Mouse (Mus musculus) retina, postnatal 7 days (tissue): ENCODE measurements around the gene Ppp2r5c.

Experiments used
- DNase-seq: peaks from one replicate; pipeline ENCODE4 v3.0.0-alpha.2; 2012; ENCODE audit warnings: low read depth, low spot score

The Ppp2r5c gene

DNA sequence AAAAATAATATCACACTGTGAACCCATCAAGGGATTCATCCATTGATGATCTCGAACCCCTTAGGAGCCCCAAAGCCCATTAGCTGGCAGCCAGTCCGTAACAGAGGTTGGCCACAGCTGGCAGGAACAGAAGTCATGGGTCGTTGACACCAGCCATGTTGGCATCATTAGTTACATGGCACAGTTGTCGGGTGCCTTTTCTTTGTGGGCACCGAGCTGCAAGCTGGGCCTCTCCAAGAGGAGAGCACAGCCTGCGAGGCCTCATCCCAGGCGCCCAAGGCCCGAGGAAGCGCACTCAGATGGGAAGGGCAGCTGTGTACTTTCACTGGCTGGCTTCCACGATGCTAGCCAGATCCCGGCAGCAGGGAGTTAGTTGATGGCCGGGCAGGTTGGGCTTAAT is 64.3 kb downstream of the Ppp2r5c start:
- no peak for DNase-seq

DNA sequence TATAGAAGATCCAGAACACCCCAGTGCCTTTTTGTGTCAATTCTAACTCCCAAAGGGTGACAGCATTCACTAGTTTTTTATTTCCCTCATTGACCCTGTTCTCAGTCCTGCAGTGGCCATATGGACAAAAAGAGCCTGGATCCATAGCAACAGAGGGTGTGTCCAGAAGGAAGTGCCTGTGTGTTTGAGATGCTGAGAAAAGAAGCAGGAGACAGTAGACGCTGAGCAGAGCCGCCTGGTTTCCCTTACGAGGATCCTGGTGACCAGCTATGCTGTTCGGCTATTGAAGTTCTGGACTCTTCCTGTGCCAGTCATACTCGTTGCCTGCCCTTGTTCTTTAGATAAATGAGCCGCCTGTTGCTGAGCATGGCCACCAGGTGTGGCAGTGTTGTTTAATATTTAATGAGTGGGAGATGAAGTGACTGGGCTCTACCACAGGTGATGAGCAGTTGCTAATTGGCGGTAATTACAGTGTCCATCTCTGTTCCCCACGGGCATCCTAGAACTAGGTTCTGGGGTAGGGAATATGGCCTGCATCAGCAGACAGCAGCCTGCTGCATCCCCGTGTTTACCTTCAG is 65.0 kb downstream of the Ppp2r5c start:
- DNase-seq = no peak

DNA sequence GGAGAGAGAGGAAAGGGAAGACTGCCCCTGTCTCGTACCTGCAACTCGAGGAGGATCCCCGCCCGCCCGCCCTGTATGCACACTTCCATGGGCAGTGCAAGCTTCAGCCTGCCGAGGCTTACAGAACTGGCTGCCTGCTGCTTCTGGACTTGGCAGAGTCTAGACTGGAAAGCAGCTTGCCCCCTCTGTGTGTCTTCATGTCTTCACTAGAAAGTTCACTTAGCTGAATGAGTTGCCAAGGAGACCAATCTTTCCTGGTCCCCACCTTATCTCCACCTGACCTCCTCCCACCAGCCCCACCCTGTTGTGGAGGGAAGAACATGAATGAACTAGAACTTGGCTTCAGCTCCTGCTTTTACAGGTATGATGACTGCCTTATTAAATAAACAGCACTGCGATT is 66.0 kb downstream of the Ppp2r5c start:
- no peak for DNase-seq

DNA sequence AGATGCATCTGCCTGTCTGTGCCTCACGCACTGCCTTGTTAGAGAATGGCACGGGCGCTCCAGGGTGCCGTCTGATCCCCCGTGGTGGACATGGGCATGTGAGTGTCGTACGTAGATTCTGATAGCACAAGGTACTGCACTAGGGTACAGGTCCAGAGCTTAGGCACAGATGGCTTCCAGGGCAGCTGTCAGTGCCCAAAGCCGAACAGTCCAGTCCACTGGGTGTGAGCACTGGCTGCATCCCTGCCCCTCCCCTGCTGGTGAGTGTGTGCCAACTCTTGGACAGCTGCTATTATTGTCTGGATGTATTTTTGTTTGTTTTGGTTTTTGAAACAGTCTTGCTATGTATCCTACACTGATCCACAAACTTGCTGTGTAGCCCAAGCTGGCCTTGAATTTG is 68.8 kb downstream of the Ppp2r5c start:
- DNase-seq = no peak

DNA sequence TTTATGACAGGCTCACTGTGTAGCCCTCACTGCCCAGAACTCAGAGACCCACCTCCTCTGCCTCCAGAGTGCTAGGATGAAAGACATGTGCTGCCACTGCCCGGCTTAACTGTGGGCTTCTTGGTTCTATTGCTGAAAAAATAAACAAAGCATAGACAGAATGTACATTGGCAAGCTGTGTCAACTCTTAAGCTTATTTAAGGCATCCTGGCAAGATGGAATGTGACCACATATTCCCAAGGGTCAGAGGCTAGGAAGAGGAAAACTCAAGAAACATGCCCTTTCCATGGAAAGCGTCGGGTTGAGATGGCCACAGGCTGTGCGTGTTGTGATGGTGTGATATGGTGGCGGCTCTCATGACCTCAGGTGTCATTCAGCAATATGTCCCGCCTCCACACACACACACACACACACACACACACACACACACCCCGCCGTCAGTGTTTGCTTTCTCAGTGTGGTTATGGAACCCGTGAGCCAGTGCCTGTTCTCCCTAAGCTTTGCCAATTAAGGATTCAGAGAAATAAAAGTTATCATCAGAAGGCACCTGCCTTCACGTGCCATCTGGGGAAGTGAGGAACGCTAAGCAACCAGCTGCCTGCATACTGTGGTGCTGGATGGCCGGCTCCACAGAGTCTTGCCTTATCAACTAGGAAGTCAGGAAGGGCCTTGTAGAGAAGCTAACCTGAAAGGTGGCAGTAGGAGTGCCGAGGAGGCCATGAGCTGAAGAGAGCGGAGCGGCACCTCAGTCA is 73.5 kb downstream of the Ppp2r5c start:
- DNase-seq = no peak

DNA sequence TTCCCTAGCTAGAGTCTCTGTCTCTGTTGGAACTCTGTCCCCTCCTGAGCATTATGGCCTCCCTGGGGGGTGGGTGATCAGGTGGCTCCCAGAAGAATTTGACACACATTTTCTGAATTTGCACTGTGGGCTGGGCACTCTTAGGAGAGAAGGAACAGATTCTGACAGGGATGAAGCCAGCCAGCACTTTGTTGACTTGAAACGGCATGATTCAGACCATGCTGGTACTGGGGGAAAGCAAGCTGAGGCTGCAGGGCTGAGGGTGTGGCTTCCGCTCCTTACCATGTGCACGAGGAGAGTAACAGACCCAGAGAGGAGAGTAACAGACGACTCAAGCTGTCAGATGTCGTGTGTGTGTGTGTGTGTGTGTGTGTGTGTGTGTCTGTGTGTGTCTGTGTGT is 76.6 kb downstream of the Ppp2r5c start:
- DNase-seq = no peak

DNA sequence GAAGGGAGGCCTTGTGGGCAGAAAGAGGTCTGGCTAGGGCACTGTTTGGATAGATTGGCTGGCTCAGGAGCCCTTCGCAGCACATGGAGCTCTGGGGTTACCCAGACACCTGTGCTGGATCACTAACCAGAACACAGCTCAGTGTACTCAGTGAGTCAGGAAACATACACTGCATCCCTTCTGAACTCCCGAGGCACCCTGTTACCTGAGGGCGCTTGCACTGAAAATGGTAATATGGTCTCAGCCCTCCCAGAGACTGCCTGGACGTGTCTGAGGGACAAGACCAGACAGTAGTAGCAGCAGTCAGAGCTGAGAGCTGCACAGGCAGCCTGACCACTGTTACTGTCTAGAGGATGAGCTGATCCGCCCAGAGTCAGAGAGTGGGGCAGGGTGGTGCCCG is 85.8 kb downstream of the Ppp2r5c start:
- no peak for DNase-seq

DNA sequence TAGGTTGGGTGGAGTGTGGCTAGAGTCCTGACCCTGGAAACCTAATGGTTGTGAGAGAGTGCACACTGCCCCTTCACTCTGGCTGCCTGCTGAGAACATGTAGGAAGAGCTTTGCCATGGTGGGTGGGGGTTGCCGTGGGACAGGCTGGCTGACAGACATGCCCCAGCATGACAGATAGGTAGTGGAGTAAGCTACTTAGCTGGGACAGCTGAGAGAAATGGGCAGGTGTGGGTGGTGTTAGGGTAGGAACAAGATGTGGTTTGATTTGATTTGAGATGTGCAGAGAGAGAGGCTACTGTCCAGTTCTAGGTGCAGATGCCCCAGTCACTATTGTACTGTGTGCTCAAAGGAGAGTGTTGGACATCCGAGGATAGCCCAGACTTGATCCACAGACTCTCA is 86.2 kb downstream of the Ppp2r5c start:
- DNase-seq = no peak

DNA sequence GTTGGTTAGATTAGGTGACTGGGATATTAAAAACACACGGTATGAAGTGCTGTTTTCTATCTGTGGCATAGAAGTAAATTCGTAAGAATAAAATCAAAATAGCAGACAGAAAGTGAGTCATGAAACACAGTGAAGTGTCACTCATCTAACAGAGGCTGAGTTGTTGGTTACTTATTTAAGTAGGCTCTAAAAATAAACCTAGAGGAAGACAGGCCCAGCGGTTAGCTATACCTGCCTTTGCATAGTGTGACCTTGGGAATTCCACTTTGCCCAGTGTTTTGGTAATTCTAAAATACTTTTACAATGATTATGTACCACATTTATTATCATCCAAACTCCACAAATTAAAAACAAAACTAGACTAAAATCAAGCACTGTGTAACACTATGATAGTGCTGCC is 86.9 kb downstream of the Ppp2r5c start:
- DNase-seq = no peak

DNA sequence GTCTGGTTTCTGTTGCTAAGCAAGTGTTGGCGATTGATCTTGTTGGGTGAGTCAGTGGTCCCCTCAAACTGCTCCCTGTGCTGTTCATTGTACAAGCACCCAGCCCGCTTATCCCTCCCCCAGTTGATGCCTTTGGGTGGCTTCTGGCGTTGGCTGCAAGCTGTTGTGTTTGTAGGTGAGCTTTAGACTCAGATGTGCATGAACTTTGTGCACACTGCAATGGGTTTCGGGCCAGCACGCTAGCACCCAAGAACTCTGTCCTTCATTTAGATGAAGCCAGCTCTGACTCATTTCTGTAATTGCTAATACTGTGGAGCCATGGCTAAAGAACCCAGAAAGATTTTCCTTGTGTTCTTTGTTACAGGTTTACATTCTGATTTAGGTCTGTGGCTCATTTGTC is 88.4 kb downstream of the Ppp2r5c start:
- DNase-seq = no peak

DNA sequence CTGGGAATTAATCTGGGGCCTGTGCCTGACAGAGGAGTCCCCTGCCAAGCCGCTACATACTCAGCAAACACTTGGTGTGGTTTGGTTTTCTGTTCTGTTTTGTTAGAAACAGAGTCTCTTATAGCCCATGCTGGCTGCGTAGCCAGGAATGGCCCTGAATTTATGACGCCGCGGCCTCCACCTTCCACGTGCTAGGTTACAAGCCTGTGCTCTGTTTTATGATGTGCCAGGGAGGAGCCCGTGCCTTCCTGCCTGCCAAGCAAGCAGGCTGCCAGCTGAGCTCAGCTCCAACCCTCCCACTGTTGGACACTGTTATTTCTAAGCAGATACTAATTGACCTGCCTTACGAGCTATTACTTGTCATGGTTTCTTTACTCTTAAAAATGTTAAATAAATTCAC is 90.8 kb downstream of the Ppp2r5c start:
- DNase-seq = no peak

DNA sequence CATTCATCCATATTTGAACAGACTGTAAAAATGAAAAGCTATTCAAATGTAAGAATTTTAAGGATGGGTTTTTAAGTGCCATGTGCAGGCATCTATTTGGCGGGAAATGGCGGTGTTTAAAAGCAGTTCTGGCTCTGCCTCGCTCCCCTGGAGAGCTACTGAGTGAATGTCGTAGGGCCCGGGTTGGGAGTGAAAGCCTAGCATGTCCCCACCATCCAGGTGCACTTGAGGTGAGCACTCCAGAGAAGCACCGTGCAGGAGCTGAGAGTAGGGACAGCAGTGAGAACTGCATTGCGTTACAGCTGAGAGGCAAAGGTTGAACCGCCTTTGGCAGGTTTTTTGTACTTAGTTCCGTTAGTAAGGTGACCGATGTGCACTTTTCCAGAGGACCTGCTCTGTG is 92.4 kb downstream of the Ppp2r5c start:
- no peak for DNase-seq

DNA sequence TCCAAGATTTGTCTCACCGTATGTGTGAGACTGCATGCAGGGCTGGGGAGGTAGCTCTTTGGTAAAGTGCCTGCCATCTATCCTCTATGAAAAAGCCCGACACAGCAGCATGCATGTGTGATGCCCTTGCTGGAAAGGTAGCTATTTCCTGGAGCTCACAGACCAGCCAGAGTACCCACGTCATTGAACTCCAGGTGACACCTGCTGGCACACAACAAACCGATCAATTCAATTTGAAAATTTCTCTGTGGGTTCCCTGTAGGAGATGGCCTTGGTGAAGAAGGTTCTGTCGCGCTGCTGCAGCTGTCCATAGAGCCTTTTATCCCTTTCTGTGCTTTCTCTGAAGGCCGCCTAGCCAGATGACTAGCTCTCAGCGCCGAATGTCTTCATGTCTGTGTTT is 92.9 kb downstream of the Ppp2r5c start:
- no peak for DNase-seq

DNA sequence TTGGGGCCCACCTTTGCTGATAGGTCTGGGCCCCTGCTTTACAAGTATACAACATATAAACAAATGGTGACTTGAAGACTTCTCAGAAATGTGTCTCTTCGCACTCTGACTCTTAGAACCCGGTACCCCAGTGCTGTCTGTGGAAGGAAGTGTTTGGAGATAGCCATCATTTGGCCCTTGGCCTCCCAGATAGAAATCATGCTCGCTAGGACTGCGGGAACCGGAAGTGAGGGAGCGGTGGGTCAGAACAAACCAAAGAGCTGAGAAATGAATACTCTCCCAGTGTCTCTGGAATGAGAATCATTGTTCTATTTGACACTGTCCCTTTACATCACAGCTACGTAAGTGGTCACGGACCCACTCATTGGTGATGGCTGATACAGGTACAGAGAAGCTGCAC is 93.4 kb downstream of the Ppp2r5c start:
- DNase-seq = no peak

DNA sequence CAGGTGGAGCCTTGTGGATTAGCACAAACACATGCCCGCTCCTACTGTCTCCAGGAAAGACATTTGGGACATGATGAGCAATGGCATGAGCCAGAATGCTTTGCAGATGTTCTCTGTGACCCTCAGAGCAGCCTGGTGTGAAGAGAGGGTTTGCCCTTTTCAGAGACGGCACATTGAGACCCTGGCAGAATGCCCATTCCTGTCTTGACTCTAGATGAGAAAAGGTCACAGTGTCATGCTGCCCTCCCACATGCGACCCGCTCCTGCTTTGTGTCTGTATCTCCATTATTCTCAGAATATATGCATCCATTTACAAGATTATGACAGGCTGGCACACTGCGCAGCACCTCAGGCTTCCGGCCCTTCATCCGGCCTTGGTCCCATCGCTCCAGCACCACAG is 94.1 kb downstream of the Ppp2r5c start:
- DNase-seq = no peak

DNA sequence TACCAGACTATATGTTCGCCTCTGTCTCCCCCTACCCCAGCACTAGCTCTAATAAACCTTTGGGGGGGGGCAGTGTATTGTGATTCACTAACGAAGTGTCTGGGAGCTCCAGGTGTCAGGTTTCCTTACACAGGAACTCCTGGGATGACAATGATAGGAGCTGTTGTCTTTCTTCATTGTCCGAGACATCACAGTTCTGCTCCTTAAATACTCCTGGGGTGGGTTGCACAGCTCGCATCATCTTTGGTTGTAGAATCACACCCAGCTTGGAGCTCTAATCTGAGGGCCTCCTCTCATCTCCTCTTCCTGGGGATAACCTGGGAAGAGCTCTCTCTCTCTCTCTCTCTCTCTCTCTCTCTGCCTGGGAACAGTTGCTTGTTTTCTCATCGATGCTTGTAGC is 94.6 kb downstream of the Ppp2r5c start:
- no peak for DNase-seq

DNA sequence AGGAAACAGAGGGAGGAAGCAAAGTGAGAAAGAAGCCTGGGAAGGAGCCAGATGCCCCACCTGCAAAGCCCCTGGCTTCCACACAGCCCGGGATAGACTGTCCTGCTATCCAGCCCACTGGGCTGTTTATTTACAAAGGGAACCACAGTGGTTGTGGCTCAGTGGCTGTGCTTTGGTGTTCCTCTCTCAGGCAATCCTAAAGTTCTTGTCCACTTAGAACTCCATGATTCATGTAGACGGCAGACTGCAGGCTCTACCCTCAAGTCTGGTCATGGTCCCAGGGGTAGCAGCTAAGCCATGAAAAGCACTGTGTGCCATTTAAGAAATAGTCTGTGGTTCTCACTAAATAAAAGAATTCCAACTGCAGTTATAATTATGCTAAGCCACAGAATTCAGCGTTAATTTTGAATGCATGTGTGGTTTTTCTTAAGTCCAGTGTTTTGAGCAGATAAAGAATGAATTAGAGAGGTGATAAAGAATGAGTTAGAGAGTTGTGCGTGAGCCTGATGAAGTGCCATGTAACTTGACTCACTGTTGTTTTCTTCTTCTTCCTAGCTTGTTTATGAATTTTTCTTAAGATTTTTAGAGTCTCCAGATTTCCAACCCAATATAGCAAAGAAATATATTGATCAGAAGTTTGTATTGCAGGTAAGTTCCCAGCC is 98.3 kb downstream of the Ppp2r5c start:
- DNase-seq = no peak

DNA sequence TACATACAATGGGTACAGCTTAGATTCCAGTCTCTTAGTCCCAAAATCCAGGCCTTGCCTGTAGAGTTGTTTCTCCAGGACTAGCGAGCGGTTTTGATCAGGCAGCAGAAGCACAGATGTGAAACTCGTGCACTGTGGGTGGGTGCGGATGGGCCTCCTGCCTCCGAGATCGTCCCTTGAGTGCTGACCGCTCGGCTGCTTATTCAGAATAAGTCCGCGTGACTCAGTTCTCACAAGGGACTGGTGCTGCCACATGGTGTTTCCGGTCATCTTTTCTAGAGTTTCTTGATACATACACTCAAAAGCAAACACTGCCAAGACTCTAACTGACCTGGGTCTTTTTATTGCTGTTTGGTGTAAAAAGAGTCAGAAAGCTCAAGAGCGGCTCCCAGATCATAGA is 100.7 kb downstream of the Ppp2r5c start:
- DNase-seq = no peak

DNA sequence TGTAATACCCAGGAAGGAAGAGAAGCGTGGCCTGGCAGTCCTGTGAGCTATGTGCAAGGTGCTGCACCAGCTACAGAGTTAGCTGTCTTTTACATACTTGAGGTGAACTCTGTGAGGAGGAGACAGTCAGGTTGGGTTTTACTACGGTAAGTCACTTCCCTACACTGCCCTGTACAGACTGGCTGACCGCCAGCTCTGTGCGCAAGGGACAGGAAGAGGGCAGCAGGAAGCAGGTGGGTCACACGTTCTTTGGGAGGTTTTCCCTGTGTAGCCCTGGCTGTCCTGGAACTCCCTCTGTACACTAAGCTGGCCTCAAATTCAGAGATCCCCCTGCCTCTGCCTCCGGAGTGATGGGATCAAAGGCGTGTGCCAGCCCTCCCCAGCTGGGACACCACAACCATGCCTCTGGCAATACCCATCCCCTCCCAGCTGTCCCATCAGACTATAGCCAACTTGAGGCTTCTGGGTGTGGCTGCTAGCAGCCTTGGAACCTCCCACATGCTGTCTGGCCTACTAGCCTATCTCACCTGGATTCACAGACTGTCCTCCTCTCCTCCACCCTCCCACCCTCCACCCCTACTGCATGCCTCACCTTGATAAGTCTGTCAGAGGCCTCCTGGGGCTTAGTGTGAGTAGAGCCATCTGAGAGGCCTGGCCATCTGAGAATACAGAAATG is 102.7 kb downstream of the Ppp2r5c start:
- DNase-seq = no peak

DNA sequence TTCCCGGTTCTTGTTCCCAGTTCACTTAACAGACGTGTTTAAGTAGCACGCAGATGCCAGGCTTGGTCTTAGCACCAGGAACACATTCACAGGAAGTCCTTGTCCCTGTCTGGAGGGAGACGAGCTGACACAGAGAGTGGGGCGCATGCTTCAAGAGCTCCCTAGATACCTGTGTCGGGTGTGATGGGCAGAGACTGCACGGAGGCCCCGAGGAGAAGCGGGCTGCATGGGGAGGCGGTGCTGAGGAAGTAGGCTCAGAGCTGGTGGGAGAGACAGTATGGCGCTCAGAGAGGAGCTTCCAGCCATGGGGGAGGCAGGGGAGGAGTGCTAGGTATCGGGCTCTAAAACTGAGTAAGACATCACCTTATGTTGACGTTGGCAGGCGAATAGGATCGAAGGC is 103.4 kb downstream of the Ppp2r5c start:
- DNase-seq = no peak

DNA sequence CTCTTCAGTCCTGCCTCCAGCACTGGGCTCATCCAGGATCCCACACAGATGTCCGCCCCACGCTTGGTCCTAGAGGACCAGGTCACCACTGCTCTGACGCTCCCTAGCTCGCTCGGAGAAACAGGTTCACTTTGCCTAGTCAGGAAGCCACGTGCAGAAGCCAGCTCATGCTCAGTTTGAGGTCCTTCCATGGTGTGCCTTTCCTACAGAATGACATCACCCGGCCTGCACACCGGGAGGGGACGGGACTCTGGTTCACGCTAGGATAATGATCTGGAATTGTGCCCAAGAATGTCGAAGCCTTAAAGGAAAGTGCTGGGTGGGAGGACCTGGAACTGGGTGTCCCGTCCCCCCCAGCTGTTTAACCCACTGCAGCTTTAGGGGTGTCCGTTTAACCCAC is 105.2 kb downstream of the Ppp2r5c start:
- no peak for DNase-seq

DNA sequence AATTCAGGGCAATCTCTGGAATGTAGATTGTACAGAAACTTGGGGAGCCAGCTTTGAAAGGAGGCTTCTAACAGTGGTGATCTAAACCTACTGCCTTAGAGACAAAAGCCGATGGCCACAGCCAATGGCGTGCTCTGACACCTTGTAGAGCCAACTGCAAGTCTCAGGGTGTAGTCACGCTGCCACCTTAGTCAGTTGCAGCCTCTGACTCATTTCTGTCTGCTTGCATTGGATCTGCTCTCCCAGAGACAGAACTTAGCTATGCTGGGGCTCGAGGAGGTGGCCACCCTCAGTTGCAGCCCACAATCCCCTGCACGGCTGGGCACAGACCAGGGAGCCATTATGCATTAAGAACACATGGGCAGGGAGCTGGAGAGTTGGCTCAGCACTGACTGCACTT is 106.4 kb downstream of the Ppp2r5c start:
- no peak for DNase-seq
